ENCODE assay signal across 26 mouse cellular contexts in the genomic region with DNA sequence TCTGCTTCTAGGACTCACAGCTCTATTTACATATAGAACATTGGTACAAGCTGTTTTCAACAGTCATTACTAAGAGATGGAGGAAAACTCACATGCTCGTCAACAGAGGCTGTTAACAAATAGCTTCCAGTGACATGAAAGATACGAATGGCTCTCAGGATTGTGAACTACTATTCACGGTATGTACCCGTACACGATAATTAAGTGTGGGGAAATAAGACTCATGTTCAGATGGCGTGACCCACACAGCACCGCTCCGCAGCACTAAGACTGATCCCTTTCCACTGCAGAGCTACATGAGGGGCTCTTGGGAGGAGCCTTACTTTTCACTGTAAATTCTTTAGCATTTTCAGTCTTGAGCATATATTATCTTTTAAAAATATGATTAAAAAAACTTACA. TPM values are rescaled to one million over a fixed set of nuclear protein-coding genes. Genes with fewer than 3 reads are reported as not detected.
DNase-seq lines count a peak whose midpoint lies in the region; ATAC-seq lines count a peak whose summit lies in the region.
"Had no signal": no experiment of that assay in that cellular context is flagged by ENCODE, and none has a peak within 500 bp of the region (broad histone marks: within the 10 kb centered on the region; RNA-seq: fewer than 3 reads in every experiment).

No protein-coding gene starts in this region.

- H3K9ac ChIP-seq in heart, embryonic 13.5 days = no peak overlapping the region
- H3K9ac ChIP-seq in heart, embryonic 16.5 days (ENCODE audit: low read length) = no peak overlapping the region
- H3K9ac ChIP-seq in heart, embryonic 11.5 days (ENCODE audit: low read depth, low read length) = no peak overlapping the region
- H3K9ac ChIP-seq in neural tube, embryonic 14.5 days (replicated peaks; ENCODE audit: low read depth, low read length) = no peak overlapping the region
- H3K9ac ChIP-seq: embryonic facial prominence, embryonic 12.5 days; embryonic facial prominence, embryonic 15.5 days; forebrain, postnatal 0 days; hindbrain, embryonic 14.5 days had no signal

- H3K4me2 ChIP-seq in heart, embryonic 13.5 days = no peak overlapping the region
- peak overlapping the region; percentile 29; the same call in 1 of the 2 replicates for H3K4me2 ChIP-seq in heart, embryonic 16.5 days (ENCODE audit: low read depth, low read length)
- H3K4me2 ChIP-seq in heart, embryonic 11.5 days = no peak overlapping the region
- no peak overlapping the region for H3K4me2 ChIP-seq in neural tube, embryonic 14.5 days (ENCODE audit: low read depth, low read length)
- H3K4me2 ChIP-seq: embryonic facial prominence, embryonic 12.5 days; embryonic facial prominence, embryonic 15.5 days; hindbrain, embryonic 14.5 days had no signal

- H3K4me3 ChIP-seq in heart, embryonic 13.5 days = no peak overlapping the region
- H3K4me3 ChIP-seq in heart, embryonic 16.5 days (ENCODE audit: low read length) = no peak overlapping the region
- H3K4me3 ChIP-seq in heart, embryonic 11.5 days (ENCODE audit: low read depth, low read length) = no peak overlapping the region
- no peak overlapping the region for H3K4me3 ChIP-seq in neural tube, embryonic 14.5 days (ENCODE audit: low read depth, low read length)
- H3K4me3 ChIP-seq: embryonic facial prominence, embryonic 12.5 days; embryonic facial prominence, embryonic 15.5 days; gastrocnemius, adult 2 months had no signal

- H3K27me3 ChIP-seq in heart, embryonic 13.5 days (replicated peaks) = no peaks in the 10 kb centered on the region
- no peaks in the 10 kb centered on the region for H3K27me3 ChIP-seq in heart, embryonic 16.5 days (ENCODE audit: control insufficient read depth, insufficient read depth, low read length)
- H3K27me3 ChIP-seq in heart, embryonic 11.5 days (ENCODE audit: control insufficient read depth, insufficient read depth, low read length) = no peaks in the 10 kb centered on the region
- no peaks in the 10 kb centered on the region for H3K27me3 ChIP-seq in neural tube, embryonic 14.5 days (ENCODE audit: control insufficient read depth, insufficient read depth, low read length)
- H3K27me3 ChIP-seq: embryonic facial prominence, embryonic 12.5 days; embryonic facial prominence, embryonic 15.5 days had no signal

- H3K9me3 ChIP-seq in heart, embryonic 13.5 days = no peaks in the 10 kb centered on the region
- no peaks in the 10 kb centered on the region for H3K9me3 ChIP-seq in heart, embryonic 16.5 days (replicated peaks; ENCODE audit: control insufficient read depth, low read length)
- H3K9me3 ChIP-seq in heart, embryonic 11.5 days (replicated peaks; ENCODE audit: control insufficient read depth, low read length) = no peaks in the 10 kb centered on the region
- H3K9me3 ChIP-seq in neural tube, embryonic 14.5 days (ENCODE audit: control insufficient read depth, low read length) = no peaks in the 10 kb centered on the region
- H3K9me3 ChIP-seq: embryonic facial prominence, embryonic 12.5 days; embryonic facial prominence, embryonic 15.5 days had no signal

- peaks cover 43% of the 10 kb centered on the region for H3K4me1 ChIP-seq in heart, embryonic 13.5 days
- H3K4me1 ChIP-seq in heart, embryonic 16.5 days (ENCODE audit: control insufficient read depth, insufficient read depth, low read length) = peaks cover 27% of the 10 kb centered on the region
- H3K4me1 ChIP-seq in heart, embryonic 11.5 days (ENCODE audit: control insufficient read depth, insufficient read depth, low read length) = 0 out of 2 replicates have a peak, but pooled peaks cover 2% of the 10 kb centered on the region
- H3K4me1 ChIP-seq in neural tube, embryonic 14.5 days (ENCODE audit: control insufficient read depth, insufficient read depth, low read length) = peaks cover under 1% of the 10 kb centered on the region; the same call in 1 of the 2 replicates
- H3K4me1 ChIP-seq: embryonic facial prominence, embryonic 12.5 days had no signal

- no peaks in the 10 kb centered on the region for H3K36me3 ChIP-seq in heart, embryonic 13.5 days
- H3K36me3 ChIP-seq in heart, embryonic 16.5 days (ENCODE audit: control insufficient read depth, insufficient read depth) = peaks cover 2% of the 10 kb centered on the region; the same call in 1 of the 2 replicates
- H3K36me3 ChIP-seq in heart, embryonic 11.5 days (ENCODE audit: control insufficient read depth, insufficient read depth, low read length) = no peaks in the 10 kb centered on the region
- H3K36me3 ChIP-seq in neural tube, embryonic 14.5 days (ENCODE audit: control insufficient read depth, insufficient read depth, low read length) = no peaks in the 10 kb centered on the region
- H3K36me3 ChIP-seq: embryonic facial prominence, embryonic 12.5 days; embryonic facial prominence, embryonic 15.5 days had no signal

- H3K27ac ChIP-seq in heart, embryonic 13.5 days (replicated peaks) = 0 out of 2 replicates have a peak overlapping the region, but pooled peaks have one; percentile 15
- peak overlapping the region; percentile 67 for H3K27ac ChIP-seq in heart, embryonic 16.5 days (ENCODE audit: low read length)
- H3K27ac ChIP-seq in heart, embryonic 11.5 days (ENCODE audit: low read depth, low read length) = no peak overlapping the region
- no peak overlapping the region for H3K27ac ChIP-seq in neural tube, embryonic 14.5 days (ENCODE audit: low read depth, low read length)
- H3K27ac ChIP-seq: embryonic facial prominence, embryonic 12.5 days; embryonic facial prominence, embryonic 15.5 days; gastrocnemius, adult 2 months; hindbrain, embryonic 14.5 days; hindbrain, postnatal 0 days had no signal

- DNase-seq in heart, postnatal 4 days = no peak
- no peak for DNase-seq in neural tube, embryonic 10.5 days (ENCODE audit: extremely low spot score, low spot score)
- DNase-seq: adrenal gland, adult 2 months; adrenal gland, postnatal 14 days; cerebellum, adult 11 months; cerebellum, adult 2 months; cerebellum, adult 9-11 months; cerebellum, postnatal 25 days; forebrain, postnatal 0 days; gastrocnemius, adult 2 months; gastrocnemius, postnatal 14 days; heart, adult 18-20 months; heart, postnatal 14 days; kidney, adult 18-20 months had no signal

- 66% methylated on average over 8 of the region's 8 CpGs for WGBS in heart, embryonic 13.5 days
- WGBS in heart, embryonic 16.5 days = 41% methylated on average over 8 of the region's 8 CpGs
- WGBS in heart, embryonic 11.5 days (ENCODE audit: insufficient replicate concordance) = 82% methylated on average over 8 of the region's 8 CpGs
- 66% methylated on average over 8 of the region's 8 CpGs for WGBS in neural tube, embryonic 14.5 days

- ATAC-seq in heart, embryonic 13.5 days (ENCODE audit: extremely low read depth, insufficient number of reproducible peaks, low FRiP score, low TSS enrichment) = no peak
- 0 out of 2 replicates have a peak, but pooled peaks have one; percentile 54 for ATAC-seq in heart, embryonic 16.5 days (replicated peaks; ENCODE audit: extremely low read depth, insufficient read depth, low FRiP score)
- ATAC-seq in heart, embryonic 11.5 days (replicated peaks; ENCODE audit: insufficient number of reproducible peaks, low FRiP score, low TSS enrichment) = no peak
- ATAC-seq in neural tube, embryonic 14.5 days (ENCODE audit: low read depth) = peak; percentile 46; the same call in 1 of the 2 replicates
- ATAC-seq: CD4-positive, CD25-positive, alpha-beta regulatory T cell, adult 4 months; forebrain, embryonic 14.5 days; forebrain, postnatal 0 days; hindbrain, postnatal 0 days; inflammation-experienced regulatory T-cells, adult 6 months; intestine, embryonic 16.5 days had no signal

RNA-seq across cellular contexts. Expression of a gene that starts 7.5 kb away (rescaled TPM):
- 43.0 and 44.4 TPM in 2 replicates for polyA plus RNA-seq in heart, embryonic 13.5 days (2015; fragmentation: Nextera tagmentation; extraction: Ambion mirVana)
- 10 to 100 TPM; 55.1 to 56.1 TPM for total RNA-seq in heart, postnatal 4 days (2021)
- 45.7 and 47.8 TPM in 2 replicates for polyA plus RNA-seq in heart, embryonic 16.5 days (2015; fragmentation: Nextera tagmentation; extraction: Ambion mirVana)
- 29.5 and 30.9 TPM in 2 replicates for polyA plus RNA-seq in heart, embryonic 11.5 days (2014; fragmentation: Nextera tagmentation; extraction: Ambion mirVana)
- polyA plus RNA-seq in neural tube, embryonic 14.5 days (2014; fragmentation: Nextera tagmentation; extraction: Ambion mirVana) = 21.1 and 24.0 TPM in 2 replicates

Comparison
In these comparisons a context has a peak if more than half of its experiments do, and no peak if none do; other contexts are left out.
1. ATAC-seq: peak in heart, embryonic 16.5 days (single experiment) and neural tube, embryonic 14.5 days (single experiment); none in heart, embryonic 13.5 days (single experiment) and heart, embryonic 11.5 days (single experiment).
2. H3K27ac ChIP-seq: peak in heart, embryonic 13.5 days (single experiment) and heart, embryonic 16.5 days (single experiment); none in heart, embryonic 11.5 days (single experiment) and neural tube, embryonic 14.5 days (single experiment).